In the genomic region with DNA sequence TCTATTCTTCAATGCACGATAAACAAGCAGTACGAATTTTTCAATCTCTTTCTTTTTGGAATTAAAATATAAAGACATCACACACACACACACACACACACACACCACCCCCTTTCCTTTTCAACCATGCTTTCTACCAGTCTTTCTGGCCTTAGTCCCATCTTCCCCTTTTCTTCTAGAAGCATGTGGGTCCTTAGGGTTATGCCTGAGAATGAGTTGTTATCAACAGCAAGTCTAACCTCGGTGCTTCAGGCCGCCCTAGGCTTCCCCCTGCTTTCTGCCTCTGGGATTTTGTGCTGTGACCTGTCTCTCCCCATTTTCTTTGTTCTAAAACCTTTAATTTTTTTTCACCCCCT, we compare ENCODE assay signal across 14 mouse cellular contexts. TPM values are rescaled to one million over a fixed set of nuclear protein-coding genes. Genes with fewer than 3 reads are reported as not detected.
DNase-seq lines count a peak whose midpoint lies in the region; ATAC-seq and TF ChIP-seq lines count a peak whose summit lies in the region.
"Had no signal": no experiment of that assay in that cellular context is flagged by ENCODE, and none has a peak within 500 bp of the region (broad histone marks: within the 10 kb centered on the region; RNA-seq: fewer than 3 reads in every experiment).

No protein-coding gene starts in this region.

- no peaks in the 10 kb centered on the region for H3K36me3 ChIP-seq in forebrain, embryonic 13.5 days (ENCODE audit: poor library complexity, severe bottlenecking)
- no peaks in the 10 kb centered on the region for H3K36me3 ChIP-seq in forebrain, embryonic 14.5 days (ENCODE audit: control insufficient read depth, insufficient read depth, low read length)
- H3K36me3 ChIP-seq in kidney, embryonic 16.5 days (ENCODE audit: insufficient read depth, low read length) = no peaks in the 10 kb centered on the region
- no peaks in the 10 kb centered on the region for H3K36me3 ChIP-seq in stomach, embryonic 15.5 days
- H3K36me3 ChIP-seq: liver, embryonic 15.5 days; midbrain, embryonic 10.5 days had no signal

- H3K4me1 ChIP-seq in forebrain, embryonic 13.5 days = no peaks in the 10 kb centered on the region; the same call in 1 of the 2 replicates
- no peaks in the 10 kb centered on the region for H3K4me1 ChIP-seq in forebrain, embryonic 14.5 days (ENCODE audit: control insufficient read depth, insufficient read depth, low read length)
- no peaks in the 10 kb centered on the region for H3K4me1 ChIP-seq in kidney, embryonic 16.5 days (ENCODE audit: insufficient read depth, low read length)
- H3K4me1 ChIP-seq in embryonic fibroblast, embryonic 13.5 days (ENCODE audit: control insufficient read depth, insufficient read depth, low read length) = peaks cover 3% of the 10 kb centered on the region; the same call in 1 of the 2 replicates
- H3K4me1 ChIP-seq in stomach, embryonic 15.5 days = peaks cover 3% of the 10 kb centered on the region; the same call in 1 of the 2 replicates
- H3K4me1 ChIP-seq: liver, embryonic 15.5 days had no signal

- no peak overlapping the region for H3K4me3 ChIP-seq in forebrain, embryonic 13.5 days
- no peak overlapping the region for H3K4me3 ChIP-seq in forebrain, embryonic 14.5 days (ENCODE audit: low read depth, low read length)
- no peak overlapping the region for H3K4me3 ChIP-seq in kidney, embryonic 16.5 days (ENCODE audit: low read length)
- no peak overlapping the region for H3K4me3 ChIP-seq in embryonic fibroblast, embryonic 13.5 days (ENCODE audit: insufficient read depth, low read length)
- no peak overlapping the region for H3K4me3 ChIP-seq in stomach, embryonic 15.5 days (replicated peaks)
- H3K4me3 ChIP-seq: liver, embryonic 15.5 days; midbrain, embryonic 10.5 days; myocyte had no signal

- no peak overlapping the region for H3K9ac ChIP-seq in forebrain, embryonic 13.5 days
- no peak overlapping the region for H3K9ac ChIP-seq in forebrain, embryonic 14.5 days (ENCODE audit: low read length)
- no peak overlapping the region for H3K9ac ChIP-seq in kidney, embryonic 16.5 days (replicated peaks; ENCODE audit: low read length)
- H3K9ac ChIP-seq in stomach, embryonic 15.5 days = no peak overlapping the region
- H3K9ac ChIP-seq: liver, embryonic 15.5 days had no signal

- DNase-seq in forebrain, embryonic 14.5 days (ENCODE audit: low spot score) = no peak
- no peak for DNase-seq in kidney, adult 18-20 months
- no peak for DNase-seq in cerebellum, postnatal 14 days
- DNase-seq in right cerebral cortex, postnatal 25 days = no peak
- DNase-seq: heart, postnatal 14 days; right cerebral cortex, postnatal 4 days had no signal

- no peak for TF ChIP-seq POLR2A in embryonic fibroblast, embryonic 13.5 days (IDR thresholded peaks at IDR 0.05; ENCODE audit: low read depth, low read length)

- no peak overlapping the region for H3K27ac ChIP-seq in forebrain, embryonic 13.5 days
- H3K27ac ChIP-seq in forebrain, embryonic 14.5 days (ENCODE audit: low read depth, low read length) = no peak overlapping the region; the same call in 1 of the 2 replicates
- peak overlapping the region; percentile 34; the same call in 1 of the 2 replicates for H3K27ac ChIP-seq in kidney, embryonic 16.5 days (ENCODE audit: low read length)
- peak overlapping the region; percentile 72 for H3K27ac ChIP-seq in embryonic fibroblast, embryonic 13.5 days (ENCODE audit: insufficient read depth, low read length)
- peak overlapping the region; percentile 71 for H3K27ac ChIP-seq in stomach, embryonic 15.5 days
- H3K27ac ChIP-seq: liver, embryonic 15.5 days; midbrain, embryonic 10.5 days had no signal

- ATAC-seq in forebrain, embryonic 13.5 days = peak; percentile 8; the same call in 1 of the 2 replicates
- ATAC-seq in forebrain, embryonic 14.5 days = no peak
- no peak for ATAC-seq in kidney, embryonic 16.5 days (ENCODE audit: low FRiP score, low TSS enrichment)
- no peak for ATAC-seq in stomach, embryonic 15.5 days (ENCODE audit: insufficient read depth, low FRiP score, low read depth)
- ATAC-seq: inflammation-experienced regulatory T-cells, adult 6 months had no signal

- no peaks in the 10 kb centered on the region for H3K9me3 ChIP-seq in forebrain, embryonic 13.5 days (replicated peaks)
- no peaks in the 10 kb centered on the region for H3K9me3 ChIP-seq in forebrain, embryonic 14.5 days (replicated peaks; ENCODE audit: control insufficient read depth, low read length)
- H3K9me3 ChIP-seq in kidney, embryonic 16.5 days (ENCODE audit: low read length) = no peaks in the 10 kb centered on the region
- H3K9me3 ChIP-seq in stomach, embryonic 15.5 days = no peaks in the 10 kb centered on the region
- H3K9me3 ChIP-seq: liver, embryonic 15.5 days; midbrain, embryonic 10.5 days had no signal

- no peak for TF ChIP-seq CTCF in embryonic fibroblast, embryonic 13.5 days (IDR thresholded peaks at IDR 0.05; ENCODE audit: borderline replicate concordance, insufficient read depth, low read length)

- WGBS in forebrain, embryonic 13.5 days = 75% methylated on average over 4 of the region's 4 CpGs
- 73% methylated on average over 4 of the region's 4 CpGs for WGBS in forebrain, embryonic 14.5 days
- 56% methylated on average over 4 of the region's 4 CpGs for WGBS in kidney, embryonic 16.5 days
- 63% methylated on average over 4 of the region's 4 CpGs for WGBS in stomach, embryonic 15.5 days

- no peaks in the 10 kb centered on the region for H3K27me3 ChIP-seq in forebrain, embryonic 13.5 days
- H3K27me3 ChIP-seq in forebrain, embryonic 14.5 days (replicated peaks; ENCODE audit: control insufficient read depth, insufficient read depth, low read length) = no peaks in the 10 kb centered on the region
- no peaks in the 10 kb centered on the region for H3K27me3 ChIP-seq in kidney, embryonic 16.5 days (ENCODE audit: insufficient read depth, low read length)
- no peaks in the 10 kb centered on the region for H3K27me3 ChIP-seq in stomach, embryonic 15.5 days (replicated peaks)
- H3K27me3 ChIP-seq: liver, embryonic 15.5 days had no signal

- no peak overlapping the region for H3K4me2 ChIP-seq in forebrain, embryonic 13.5 days
- no peak overlapping the region for H3K4me2 ChIP-seq in forebrain, embryonic 14.5 days (ENCODE audit: low read length)
- H3K4me2 ChIP-seq in kidney, embryonic 16.5 days (replicated peaks; ENCODE audit: low read depth, low read length) = no peak overlapping the region
- no peak overlapping the region for H3K4me2 ChIP-seq in stomach, embryonic 15.5 days
- H3K4me2 ChIP-seq: liver, embryonic 15.5 days had no signal

RNA-seq across cellular contexts. Expression of a gene that starts 13.3 kb away (rescaled TPM):
- polyA plus RNA-seq in forebrain, embryonic 13.5 days (2015; fragmentation: Nextera tagmentation; extraction: Ambion mirVana) = 30.0 and 30.8 TPM in 2 replicates
- 26.5 and 28.1 TPM in 2 replicates for polyA plus RNA-seq in forebrain, embryonic 14.5 days (2014; fragmentation: Nextera tagmentation; extraction: Ambion mirVana)
- 39.9 and 42.9 TPM in 2 replicates for polyA plus RNA-seq in kidney, embryonic 16.5 days (2015; fragmentation: Nextera tagmentation; extraction: Ambion mirVana)
- 39.6 and 42.0 TPM in 2 replicates for polyA plus RNA-seq in embryonic fibroblast, embryonic 13.5 days (2011; ENCODE audit: insufficient read length, low read depth, missing spikeins)
- 33.2 and 40.2 TPM in 2 replicates for polyA plus RNA-seq in stomach, embryonic 15.5 days (2015; fragmentation: Nextera tagmentation; extraction: Ambion mirVana)

Comparison
In these comparisons a context has a peak if more than half of its experiments do, and no peak if none do; other contexts are left out.
1. H3K27ac ChIP-seq: peak in kidney, embryonic 16.5 days (single experiment), embryonic fibroblast, embryonic 13.5 days (single experiment) and stomach, embryonic 15.5 days (single experiment); none in forebrain, embryonic 13.5 days (single experiment) and forebrain, embryonic 14.5 days (single experiment).